Mouse (Mus musculus) adrenal gland, adult 18-20 months (tissue): Measurements from ENCODE around the gene Gmpr. TPM values are rescaled to one million over a fixed set of nuclear protein-coding genes. Genes with fewer than 3 reads are reported as not detected.

Experiments used
- DNase-seq, 2 experiments: peaks; one replicate each; pipeline ENCODE4 v3.0.0; 2021 to 2022; ENCODE audit warnings: low spot score in 2 of 2
- total RNA-seq, 2 experiments: library from RNA; stranded (reverse); gene quantifications; 1 replicate in 1 of 2; 2 replicates in 1 of 2; pipeline ENCODE4 v1.2.3; 2021

The Gmpr gene
- total RNA-seq, 2 experiments from 2014 or later: 40.3 to 84.5 TPM

- no peak for DNase-seq
Measured at GRCm38 (mm10) chr13:45499906-45500305, 7.3 kb upstream of the Gmpr start.

GRCm38 (mm10) chr13:45502791-45503190, 4.5 kb upstream of the Gmpr start:
- DNase-seq: no peak

- no peak for DNase-seq
Measured at GRCm38 (mm10) chr13:45505546-45505945, 1.7 kb upstream of the Gmpr start.

GRCm38 (mm10) chr13:45508495-45508894, 1.3 kb downstream of the Gmpr start:
- peak; percentile 28 to 47 for DNase-seq

- DNase-seq: no peak
Measured at GRCm38 (mm10) chr13:45509366-45509765, 2.1 kb downstream of the Gmpr start.

GRCm38 (mm10) chr13:45511706-45512435, 4.6 kb downstream of the Gmpr start:
- DNase-seq: no peak

GRCm38 (mm10) chr13:45512531-45512930, 5.3 kb downstream of the Gmpr start:
- no peak for DNase-seq

GRCm38 (mm10) chr13:45513009-45513984, 6.1 kb downstream of the Gmpr start:
- no peak for DNase-seq

- DNase-seq: no peak
Measured at GRCm38 (mm10) chr13:45514115-45514514, 6.9 kb downstream of the Gmpr start.

GRCm38 (mm10) chr13:45514832-45515422, 7.7 kb downstream of the Gmpr start:
- no peak for DNase-seq

GRCm38 (mm10) chr13:45516501-45517393, 9.5 kb downstream of the Gmpr start:
- DNase-seq: no peak

- DNase-seq: peak in 1 of 2 experiments; percentile 17
Measured at GRCm38 (mm10) chr13:45524305-45524704, 17.1 kb downstream of the Gmpr start.

GRCm38 (mm10) chr13:45524791-45525435, 17.7 kb downstream of the Gmpr start:
- no peak for DNase-seq

GRCm38 (mm10) chr13:45526230-45526629, 19.0 kb downstream of the Gmpr start:
- DNase-seq: no peak

- no peak for DNase-seq
Measured at GRCm38 (mm10) chr13:45527232-45527964, 20.2 kb downstream of the Gmpr start.

- DNase-seq: no peak
Measured at GRCm38 (mm10) chr13:45528787-45529186, 21.5 kb downstream of the Gmpr start.

GRCm38 (mm10) chr13:45530754-45531153, 23.5 kb downstream of the Gmpr start:
- no peak for DNase-seq

- DNase-seq: no peak
Measured at GRCm38 (mm10) chr13:45535731-45536453, 28.6 kb downstream of the Gmpr start.

- no peak for DNase-seq
Measured at GRCm38 (mm10) chr13:45537110-45537509, 29.9 kb downstream of the Gmpr start.
